Mouse (Mus musculus) heart, adult 2 months (tissue): ENCODE data around the gene Chek1. TPM values are rescaled to one million over a fixed set of nuclear protein-coding genes. Genes with fewer than 3 reads are reported as not detected.

ENCODE experiments used
- DNase-seq, 2 experiments: peaks; one replicate each; pipeline ENCODE4 v3.0.0; 2021
- H3K27ac ChIP-seq: fragments of 200-600 bp; 2 replicates; pipeline ENCODE4 v1.8.1; 2022
- H3K27me3 ChIP-seq: fragments of 200-500 bp; 2 replicates; pipeline ENCODE4 v1.6.1; 2012; ENCODE audit warnings: mild to moderate bottlenecking, low read length, inconsistent platforms, mixed read lengths; ENCODE audit not compliant: control insufficient read depth, insufficient read depth
- H3K36me3 ChIP-seq: fragments of 200-500 bp; 2 replicates; pipeline ENCODE4 v1.6.1; 2012; ENCODE audit warnings: low read length, inconsistent platforms; ENCODE audit not compliant: control insufficient read depth, insufficient read depth
- H3K4me1 ChIP-seq: fragments of 200-500 bp; 2 replicates; pipeline ENCODE4 v1.6.1; 2011; ENCODE audit warnings: low read length; ENCODE audit not compliant: control insufficient read depth, insufficient read depth
- H3K4me3 ChIP-seq: fragments of 200-600 bp; 2 replicates; pipeline ENCODE4 v1.8.1; 2022
- H3K79me2 ChIP-seq: fragments of 200-500 bp; replicated peaks from 2 replicates; pipeline ENCODE4 v1.6.1; 2012; ENCODE audit warnings: mild to moderate bottlenecking, inconsistent platforms, low read length, moderate library complexity, mixed read lengths; ENCODE audit not compliant: control insufficient read depth, insufficient read depth
- H3K9ac ChIP-seq: fragments of 200-500 bp; 2 replicates; pipeline ENCODE4 v1.6.1; 2012; ENCODE audit warnings: low read depth, mild to moderate bottlenecking, control low read depth, inconsistent platforms, low read length, mixed read lengths
- CTCF ChIP-seq: fragments of 200-600 bp; IDR thresholded peaks from 2 replicates; pipeline ENCODE4 v1.8.1; 2022; ENCODE audit warnings: antibody characterized with exemption, mild to moderate bottlenecking, moderate library complexity
- EP300 ChIP-seq: fragments of 200-500 bp; IDR thresholded peaks from 2 replicates; pipeline ENCODE4 v1.6.1; 2011; ENCODE audit warnings: low read depth, low read length, control low read depth; ENCODE audit not compliant: insufficient read depth
- POLR2A ChIP-seq: fragments of 200-500 bp; IDR thresholded peaks from 2 replicates; pipeline ENCODE4 v1.6.1; 2011; ENCODE audit warnings: mild to moderate bottlenecking, low read depth, low read length, control low read depth; ENCODE audit not compliant: insufficient read depth
- WGBS: fragments of 180-500 bp; shearing (Covaris S2); methylation state at CpG from one replicate; pipeline ENCODE4 v1.1.7; 2018; 5-methylcytosine and 5-hydroxymethylcytosine counted together
- intact Hi-C: fragments of 180-260 bp; cut with DNase I; formaldehyde crosslinking; loops from one replicate; pipeline ENCODE4 v1.15.1; 2025
- long read RNA-seq: library from polyadenylated mRNA; stranded (forward); transcript quantifications from one replicate; pipeline ENCODE4 v2.0.0, GENCODE M21; 2021
- polyA plus RNA-seq: library from polyadenylated mRNA; depleted of rRNA; stranded (reverse); fragments of >200 nt; gene quantifications from 2 replicates; pipeline ENCODE4 v1.2.3, GENCODE M21; 2012; rRNA removed
- total RNA-seq, 2 experiments: library from RNA; stranded (reverse); gene quantifications; 2 replicates each; pipeline ENCODE4 v1.2.3; 2021

Chek1 gene
- total RNA-seq: under 1 TPM; 0.29 to 0.68 TPM
- polyA plus RNA-seq: 0.08 and 0.26 TPM in 2 replicates
- long read RNA-seq: 0 reads

DNA sequence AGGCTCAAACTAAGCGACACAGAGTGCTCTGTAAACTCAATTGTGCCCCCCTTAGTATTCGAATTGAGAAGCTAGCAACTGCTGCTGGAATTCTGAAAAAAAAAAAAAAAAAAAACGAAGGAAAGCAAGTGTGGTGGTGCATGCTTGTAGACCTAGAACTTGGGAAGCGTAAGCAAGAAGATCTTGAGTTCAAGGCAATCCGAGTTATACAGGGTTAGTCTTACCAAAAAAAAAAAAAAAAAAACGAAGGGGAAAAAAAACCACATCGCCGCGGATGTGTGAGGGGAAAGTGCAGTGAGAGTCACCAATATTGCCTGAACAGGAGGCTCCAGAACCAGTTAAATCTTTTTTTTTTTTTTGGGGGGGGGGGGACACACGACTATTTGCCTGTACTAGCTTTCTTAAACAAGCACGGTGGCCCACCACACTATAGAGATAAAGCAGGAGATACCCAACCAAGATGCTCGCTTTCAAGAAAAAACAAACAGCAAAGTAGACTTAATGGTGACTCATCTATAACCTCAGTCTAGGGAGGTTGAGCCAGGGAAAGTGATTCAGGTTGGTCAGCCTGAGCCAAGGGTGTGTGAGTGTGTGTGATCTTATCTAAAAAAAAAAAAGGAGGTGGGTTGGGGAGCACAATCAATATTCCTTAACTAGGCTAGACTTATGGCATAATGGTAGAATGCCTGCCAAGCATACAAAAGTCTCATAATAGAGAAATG is at the start of gene Chek1:
Chek1 (minus strand) TSS at position 32 of the 722 bp plus-strand sequence.
- intact Hi-C loops: loop anchor here (2.0 to 5.0 kb wide), 2 partner anchors 40 to 70 kb away; partner anchors contain the start of genes Ei24 and Stt3a
- no peak for TF ChIP-seq EP300
- no peak for TF ChIP-seq CTCF
- H3K79me2 ChIP-seq: no peaks in the 10 kb centered on the region
- H3K27ac ChIP-seq: peak within 1 kb of the TSS; percentile 66
- peak within 1 kb of the TSS; percentile 49 for H3K4me3 ChIP-seq
- H3K36me3 ChIP-seq: no peaks in the 10 kb centered on the region
- peak within 1 kb of the TSS; percentile 68 for H3K9ac ChIP-seq
- 4% methylated on average over 12 of the region's 12 CpGs for WGBS
- no peak for DNase-seq
- no peaks in the 10 kb centered on the region for H3K27me3 ChIP-seq
- H3K4me1 ChIP-seq: 0 out of 2 replicates have a peak, but pooled peaks cover 1% of the 10 kb centered on the region

DNA sequence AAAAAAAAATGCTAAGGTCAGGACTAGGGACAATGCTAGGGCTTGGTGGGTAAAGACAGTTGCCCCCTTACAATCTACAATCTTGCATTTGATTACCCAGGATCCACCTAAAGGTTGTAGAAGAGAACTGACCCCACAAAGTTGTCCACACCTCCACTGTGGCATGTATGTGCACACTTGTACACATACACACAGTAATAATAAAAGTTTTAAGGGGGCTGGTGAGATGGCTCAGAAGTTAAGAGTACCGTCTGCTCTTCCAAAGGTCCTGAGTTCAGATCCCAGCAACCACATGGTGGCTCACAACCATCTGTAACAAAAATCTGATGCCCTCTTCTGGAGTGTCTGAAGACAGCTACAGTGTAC is 42.2 kb upstream of the Chek1 start:
- H3K9ac ChIP-seq: no peak overlapping the region
- TF ChIP-seq EP300 (no peak), POLR2A (no peak), CTCF (no peak)
- peaks cover under 1% of the 10 kb centered on the region for H3K36me3 ChIP-seq
- intact Hi-C loops: no loop called here
- no peak overlapping the region for H3K27ac ChIP-seq
- WGBS: 88% methylated on average over 1 of the region's 1 CpGs
- no peaks in the 10 kb centered on the region for H3K27me3 ChIP-seq
- peak in 1 of 2 experiments; percentile 2 for DNase-seq
- peaks cover 1% of the 10 kb centered on the region for H3K4me1 ChIP-seq
- no peak overlapping the region for H3K4me3 ChIP-seq
- peaks cover 5% of the 10 kb centered on the region for H3K79me2 ChIP-seq

DNA sequence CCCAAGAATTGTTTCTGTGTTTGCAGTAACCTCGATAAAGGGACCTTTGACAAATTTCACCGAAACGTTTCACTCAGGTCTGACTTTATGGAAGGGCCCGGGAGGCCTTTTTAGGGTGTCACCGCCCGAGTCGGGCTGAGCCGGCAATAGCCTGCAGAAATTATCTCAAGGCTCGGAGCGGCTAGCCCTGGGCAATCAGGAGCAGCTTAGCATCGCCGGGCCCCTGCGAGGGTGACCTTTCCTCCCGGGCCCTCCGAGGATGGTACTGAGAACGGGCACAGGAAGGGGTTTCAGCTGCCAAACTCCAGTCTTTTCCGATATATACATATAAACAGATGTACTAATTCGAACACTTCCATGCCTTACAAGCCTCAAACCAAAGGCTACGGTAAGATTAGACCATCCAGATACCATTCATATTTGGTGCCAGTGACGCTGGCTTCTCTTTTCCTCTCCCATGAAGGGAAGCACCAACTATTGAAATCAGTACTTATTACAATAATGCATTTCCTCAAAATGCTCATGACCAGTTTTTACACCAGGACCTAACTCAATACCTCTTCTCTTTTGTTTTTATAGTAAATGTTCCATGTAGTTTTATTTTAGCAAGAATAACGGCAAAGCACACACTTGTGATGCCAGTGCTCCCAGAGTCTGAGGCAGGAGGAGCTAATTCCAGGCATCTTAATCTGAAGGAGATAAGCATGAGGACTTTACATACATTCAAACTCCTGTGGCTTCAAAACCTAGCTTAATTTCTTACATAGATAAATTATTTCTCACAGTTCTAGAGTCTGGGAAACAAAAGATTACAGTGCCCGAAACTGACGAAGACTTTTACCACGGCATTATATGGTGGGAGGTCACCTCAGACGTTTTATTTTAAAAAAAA is 41.5 kb upstream of the Chek1 start:
- intact Hi-C loops: no loop called here
- Histone ChIP-seq H3K36me3 (peaks cover 4% of the 10 kb centered on the region), H3K4me3 (peak overlapping the region; percentile 50), H3K79me2 (peaks cover 5% of the 10 kb centered on the region), H3K4me1 (peaks cover 1% of the 10 kb centered on the region), H3K27me3 (no peaks in the 10 kb centered on the region), H3K9ac (peak overlapping the region; percentile 63), H3K27ac (peak overlapping the region; percentile 96)
- 9% methylated on average over 25 of the region's 25 CpGs for WGBS
- peak in 1 of 2 experiments; percentile 69 for DNase-seq
- TF ChIP-seq CTCF (no peak), POLR2A (no peak), EP300 (no peak)

DNA sequence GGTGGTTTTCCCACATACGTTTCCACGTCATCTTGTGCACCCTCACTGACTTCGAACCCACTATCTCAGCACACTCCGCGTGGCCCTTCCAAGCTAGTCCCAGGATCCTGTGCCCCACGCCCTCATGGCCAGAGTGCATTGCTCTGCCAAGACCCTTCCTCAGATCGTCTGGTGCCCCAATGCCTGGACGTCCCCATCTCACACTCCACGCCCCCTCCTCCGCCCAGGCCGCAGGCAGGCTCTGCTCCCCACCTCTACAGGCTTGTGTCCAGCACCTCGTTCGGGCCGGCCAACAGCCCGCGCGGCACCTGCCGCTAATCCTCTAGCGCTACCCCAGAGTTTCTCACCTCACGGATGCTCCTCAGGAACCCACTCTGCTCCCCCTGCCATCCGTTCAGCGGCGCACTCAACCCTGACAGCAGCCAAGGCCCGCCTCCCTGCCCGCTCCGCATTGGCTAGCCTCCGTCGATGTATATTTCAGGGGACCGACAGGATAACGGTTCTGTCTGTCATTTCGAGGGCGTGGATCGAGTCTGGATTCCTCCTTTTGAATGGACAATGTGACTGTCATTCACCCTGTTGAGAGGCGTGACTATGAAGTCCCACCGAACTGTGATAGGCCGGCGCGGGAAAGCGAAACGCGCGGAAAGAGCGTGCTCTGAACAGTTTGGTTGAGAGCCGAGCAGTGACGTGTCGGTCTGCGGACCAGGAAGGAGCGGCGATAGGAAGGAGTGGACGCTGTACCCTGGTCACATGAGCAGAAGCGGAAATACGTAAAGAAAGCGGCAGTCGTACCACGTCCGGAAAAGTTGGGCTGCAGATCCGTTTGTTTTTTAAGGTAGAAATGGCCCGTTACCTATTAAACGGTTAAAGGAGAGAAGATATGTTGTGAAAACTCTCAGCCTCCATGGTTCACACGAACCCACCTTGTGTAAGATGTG is 40.6 kb upstream of the Chek1 start, which contains the start of gene Stt3a:
Stt3a (minus strand) TSS at position 477 of the 941 bp plus-strand sequence.
- Histone ChIP-seq H3K4me1 (peaks cover 1% of the 10 kb centered on the region), H3K27me3 (no peaks in the 10 kb centered on the region), H3K79me2 (peaks cover 5% of the 10 kb centered on the region), H3K9ac (peak within 1 kb of the TSS; percentile 85), H3K36me3 (peaks cover 4% of the 10 kb centered on the region), H3K4me3 (peak within 1 kb of the TSS; percentile 93), H3K27ac (peak within 1 kb of the TSS; percentile 96)
- under 1% methylated on average over 60 of the region's 60 CpGs for WGBS
- intact Hi-C loops: loop anchor here (2.0 kb wide), 2 partner anchors 29 to 41 kb away; partner anchors contain the start of genes Chek1 and Ei24
- DNase-seq: peak; percentile 96 to 100
- TF ChIP-seq CTCF: no peak
- TF ChIP-seq EP300: peak; percentile 88
- peak; percentile 88 for TF ChIP-seq POLR2A

- Histone ChIP-seq H3K4me1 (peaks cover 1% of the 10 kb centered on the region), H3K79me2 (peaks cover 5% of the 10 kb centered on the region), H3K36me3 (peaks cover 4% of the 10 kb centered on the region), H3K27me3 (no peaks in the 10 kb centered on the region), H3K4me3 (no peak overlapping the region), H3K27ac (no peak overlapping the region), H3K9ac (no peak overlapping the region)
- 84% methylated on average over 1 of the region's 1 CpGs for WGBS
- TF ChIP-seq CTCF (no peak), EP300 (no peak), POLR2A (no peak)
- no peak for DNase-seq
- intact Hi-C loops: no loop called here
Measured at GRCm38 (mm10) chr9:36764378-36764777, 37.5 kb upstream of the Chek1 start.
